Mouse (Mus musculus) cerebellum, postnatal 14 days (tissue): ENCODE measurements around the gene Cacna1d.

Experiments used
- DNase-seq, 2 experiments: peaks; one replicate each; pipeline ENCODE4 v3.0.0; 2021; ENCODE audit warnings: mixed read lengths in 2 of 2

The Cacna1d gene

GRCm38 (mm10) chr14:30138379-30138964 is 352.8 kb downstream of the Cacna1d start:
- no peak for DNase-seq

- DNase-seq: no peak
Measured at GRCm38 (mm10) chr14:30137961-30138360, 353.3 kb downstream of the Cacna1d start.

GRCm38 (mm10) chr14:30136965-30137364 is 354.3 kb downstream of the Cacna1d start:
- peak; percentile 92 for DNase-seq

GRCm38 (mm10) chr14:30135351-30135750 is 355.9 kb downstream of the Cacna1d start:
- DNase-seq: no peak

- DNase-seq: no peak
Measured at GRCm38 (mm10) chr14:30133684-30134083, 357.6 kb downstream of the Cacna1d start.

GRCm38 (mm10) chr14:30131256-30131655 is 360.0 kb downstream of the Cacna1d start:
- no peak for DNase-seq

GRCm38 (mm10) chr14:30130092-30130491 is 361.2 kb downstream of the Cacna1d start:
- peak; percentile 70 to 73 for DNase-seq

GRCm38 (mm10) chr14:30129378-30129777 is 361.9 kb downstream of the Cacna1d start:
- peak; percentile 63 to 77 for DNase-seq

- no peak for DNase-seq
Measured at GRCm38 (mm10) chr14:30124951-30125690, 366.1 kb downstream of the Cacna1d start.

GRCm38 (mm10) chr14:30120023-30120422 is 371.2 kb downstream of the Cacna1d start:
- DNase-seq: no peak

GRCm38 (mm10) chr14:30113392-30114108 is 377.7 kb downstream of the Cacna1d start:
- DNase-seq: no peak

- DNase-seq: peak; percentile 56 to 74
Measured at GRCm38 (mm10) chr14:30109079-30109478, 382.2 kb downstream of the Cacna1d start.

- DNase-seq: no peak
Measured at GRCm38 (mm10) chr14:30106550-30106949, 384.7 kb downstream of the Cacna1d start.

GRCm38 (mm10) chr14:30105551-30105950 is 385.7 kb downstream of the Cacna1d start:
- DNase-seq: peak; percentile 51 to 67

- peak in 1 of 2 experiments; percentile 40 for DNase-seq
Measured at GRCm38 (mm10) chr14:30103946-30104536, 387.2 kb downstream of the Cacna1d start.

- DNase-seq: no peak
Measured at GRCm38 (mm10) chr14:30097239-30097638, 394.0 kb downstream of the Cacna1d start.

- no peak for DNase-seq
Measured at GRCm38 (mm10) chr14:30092426-30092825, 398.8 kb downstream of the Cacna1d start.

GRCm38 (mm10) chr14:30092021-30092420 is 399.2 kb downstream of the Cacna1d start:
- no peak for DNase-seq

GRCm38 (mm10) chr14:30079729-30080128 is 411.5 kb downstream of the Cacna1d start:
- no peak for DNase-seq

- no peak for DNase-seq
Measured at GRCm38 (mm10) chr14:30078115-30078808, 413.0 kb downstream of the Cacna1d start.

GRCm38 (mm10) chr14:30075268-30075887 is 415.9 kb downstream of the Cacna1d start:
- DNase-seq: peak; percentile 86

GRCm38 (mm10) chr14:30068566-30068965 is 422.7 kb downstream of the Cacna1d start:
- DNase-seq: no peak
